Mouse (Mus musculus) intestine, postnatal 0 days (tissue): ENCODE measurements around the gene Pdcd6ip. TPM values are rescaled to one million over a fixed set of nuclear protein-coding genes. Genes with fewer than 3 reads are reported as not detected.

Experiments
- ATAC-seq: fragments of 200-750 bp; cut with Nextera tagmentation; 2 replicates; pipeline ENCODE4 v1.8.0; 2017; ENCODE audit warnings: mild to moderate bottlenecking, moderate TSS enrichment, moderate library complexity
- H3K27ac ChIP-seq: fragments of 300-500 bp; sonication (generic); 2 replicates; pipeline ENCODE4 v1.5.1; 2014; ENCODE audit warnings: mild to moderate bottlenecking, low read depth, low read length, moderate library complexity
- H3K27me3 ChIP-seq: fragments of 300-500 bp; sonication (generic); replicated peaks from 2 replicates; pipeline ENCODE4 v1.6.1; 2014; ENCODE audit warnings: low read length, mixed read lengths; ENCODE audit not compliant: control insufficient read depth, insufficient read depth
- H3K36me3 ChIP-seq: fragments of 300-500 bp; sonication (generic); 2 replicates; pipeline ENCODE4 v1.6.1; 2014; ENCODE audit warnings: mild to moderate bottlenecking, moderate library complexity; ENCODE audit not compliant: control insufficient read depth, insufficient read depth
- H3K4me1 ChIP-seq: fragments of 300-500 bp; sonication (generic); replicated peaks from 2 replicates; pipeline ENCODE4 v1.6.1; 2014; ENCODE audit warnings: antibody characterized with exemption, low read length, mixed read lengths; ENCODE audit not compliant: control insufficient read depth, insufficient read depth
- H3K4me2 ChIP-seq: fragments of 300-500 bp; sonication (generic); replicated peaks from 2 replicates; pipeline ENCODE4 v1.6.1; 2014; ENCODE audit warnings: low read depth, mild to moderate bottlenecking, moderate library complexity
- H3K4me3 ChIP-seq: fragments of 300-500 bp; sonication (generic); 2 replicates; pipeline ENCODE4 v1.5.1; 2014; ENCODE audit warnings: low read depth, low read length
- H3K9ac ChIP-seq: fragments of 300-500 bp; sonication (generic); 2 replicates; pipeline ENCODE4 v1.6.1; 2014; ENCODE audit warnings: mild to moderate bottlenecking, low read depth, low read length
- H3K9me3 ChIP-seq: fragments of 300-500 bp; sonication (generic); 2 replicates; pipeline ENCODE4 v1.6.1; 2016; ENCODE audit warnings: mixed run types; ENCODE audit not compliant: control insufficient read depth
- CTCF ChIP-seq: sonication (generic); IDR thresholded peaks from 2 replicates; pipeline ENCODE4 v1.5.1; 2016; ENCODE audit warnings: low read depth, mild to moderate bottlenecking, control low read depth, antibody characterized with exemption, moderate library complexity
- WGBS: fragments of 180-500 bp; shearing (Covaris S2); extraction: QIAGEN DNeasy Blood & Tissue Kit; methylation state at CpG from one replicate; pipeline ENCODE4 v1.1.7; 2014; 5-methylcytosine and 5-hydroxymethylcytosine counted together
- polyA plus RNA-seq: library from polyadenylated mRNA; unstranded; fragments of >200 nt; fragmentation: Nextera tagmentation; extraction: Ambion mirVana; gene quantifications from 2 replicates; pipeline ENCODE4 v1.2.1, GENCODE M21; 2015

Pdcd6ip gene
- polyA plus RNA-seq, 1 experiment from 2014 or later = 101 TPM

DNA sequence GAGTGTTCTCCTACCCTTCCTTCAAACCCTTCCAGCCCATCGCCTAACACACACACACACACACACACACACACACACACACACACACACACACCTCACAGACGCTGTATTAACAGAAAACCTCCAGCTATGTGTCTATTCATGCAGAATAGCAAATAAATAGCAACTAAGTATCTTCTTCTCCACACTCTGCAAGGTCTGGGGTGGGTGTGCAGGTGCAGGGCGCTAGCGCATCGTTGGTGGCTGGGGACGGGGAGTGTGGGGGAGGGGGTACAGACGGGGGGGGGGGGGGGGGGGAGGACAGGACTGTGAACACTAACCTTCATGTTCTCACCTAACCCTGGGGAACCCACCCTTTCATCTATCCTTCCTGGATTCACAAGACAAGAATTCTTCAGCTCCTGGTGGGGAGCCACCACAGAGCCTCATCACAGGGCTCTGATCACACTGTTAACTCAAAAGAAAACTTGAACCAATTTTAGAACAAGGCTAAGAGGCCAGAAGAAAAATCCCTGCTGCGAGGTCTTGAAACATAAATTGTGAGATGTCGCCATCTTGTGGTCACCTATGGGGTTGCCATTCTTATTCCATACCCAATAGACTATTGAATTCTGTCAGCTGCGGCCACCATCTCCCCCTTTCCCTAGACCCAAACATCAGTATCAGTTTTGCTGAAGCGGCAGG is 62.8 kb downstream of the Pdcd6ip start:
- no peaks in the 10 kb centered on the region for H3K27me3 ChIP-seq
- ATAC-seq = 0 out of 2 replicates have a peak, but pooled peaks have one; percentile 21
- no peaks in the 10 kb centered on the region for H3K4me1 ChIP-seq
- H3K4me2 ChIP-seq = no peak overlapping the region
- no peak overlapping the region for H3K4me3 ChIP-seq
- no peaks in the 10 kb centered on the region for H3K9me3 ChIP-seq
- H3K27ac ChIP-seq = no peak overlapping the region
- H3K9ac ChIP-seq = no peak overlapping the region
- no peaks in the 10 kb centered on the region for H3K36me3 ChIP-seq
- WGBS = 13% methylated on average over 9 of the region's 11 CpGs
- peak; percentile 81 for TF ChIP-seq CTCF

DNA sequence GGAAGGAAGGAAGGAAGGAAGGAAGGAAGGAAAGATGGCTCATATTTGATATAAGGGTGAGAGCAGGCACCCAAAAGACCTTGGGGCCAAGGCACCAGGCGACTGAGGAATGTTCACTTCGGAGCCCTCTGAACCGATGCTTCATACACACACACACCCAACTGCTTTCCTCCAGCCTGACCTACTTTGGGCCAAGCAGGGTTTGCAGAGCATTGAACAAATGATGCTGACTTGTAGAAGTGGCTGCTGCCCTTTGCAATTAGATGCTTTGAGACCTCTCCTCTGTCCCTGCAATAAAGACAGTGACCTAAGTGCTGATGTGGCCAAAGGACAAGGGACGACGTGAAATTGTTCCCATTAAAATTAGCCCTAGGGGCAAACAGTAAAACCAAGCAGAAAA is 63.4 kb downstream of the Pdcd6ip start:
- 65% methylated on average over 5 of the region's 5 CpGs for WGBS
- ATAC-seq = no peak
- no peaks in the 10 kb centered on the region for H3K36me3 ChIP-seq

DNA sequence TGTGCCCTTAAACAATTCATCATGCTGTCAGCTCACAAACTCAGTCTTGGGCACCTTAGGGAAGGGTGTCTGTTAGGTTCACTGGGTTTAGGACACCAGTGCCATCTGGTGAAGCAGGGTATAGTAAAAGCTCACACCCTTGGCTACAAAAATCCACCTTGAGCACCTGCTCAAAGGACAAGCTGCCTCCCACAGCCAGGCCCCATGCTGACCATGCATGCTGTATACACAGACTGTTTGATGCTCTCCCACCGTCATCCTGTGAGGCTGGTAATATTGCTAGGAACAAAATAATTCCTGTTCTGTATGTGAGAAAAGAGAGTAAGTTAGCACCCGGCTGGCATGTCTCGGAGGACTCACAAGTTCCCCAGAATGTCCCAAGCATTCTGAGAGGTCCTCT is 64.0 kb downstream of the Pdcd6ip start:
- 83% methylated on average over 3 of the region's 3 CpGs for WGBS
- TF ChIP-seq CTCF = no peak
- Histone ChIP-seq H3K4me1 (no peaks in the 10 kb centered on the region), H3K9ac (no peak overlapping the region), H3K4me2 (no peak overlapping the region), H3K36me3 (no peaks in the 10 kb centered on the region), H3K4me3 (no peak overlapping the region), H3K27me3 (no peaks in the 10 kb centered on the region), H3K9me3 (no peaks in the 10 kb centered on the region), H3K27ac (no peak overlapping the region)
- no peak for ATAC-seq

More for the DNA sequence above, 63.4 kb downstream of the Pdcd6ip start:
- H3K4me3 ChIP-seq = no peak overlapping the region
- no peak for TF ChIP-seq CTCF
- no peaks in the 10 kb centered on the region for H3K27me3 ChIP-seq
- no peak overlapping the region for H3K9ac ChIP-seq
- H3K4me1 ChIP-seq = no peaks in the 10 kb centered on the region
- H3K4me2 ChIP-seq = no peak overlapping the region
- H3K27ac ChIP-seq = no peak overlapping the region
- H3K9me3 ChIP-seq = no peaks in the 10 kb centered on the region

DNA sequence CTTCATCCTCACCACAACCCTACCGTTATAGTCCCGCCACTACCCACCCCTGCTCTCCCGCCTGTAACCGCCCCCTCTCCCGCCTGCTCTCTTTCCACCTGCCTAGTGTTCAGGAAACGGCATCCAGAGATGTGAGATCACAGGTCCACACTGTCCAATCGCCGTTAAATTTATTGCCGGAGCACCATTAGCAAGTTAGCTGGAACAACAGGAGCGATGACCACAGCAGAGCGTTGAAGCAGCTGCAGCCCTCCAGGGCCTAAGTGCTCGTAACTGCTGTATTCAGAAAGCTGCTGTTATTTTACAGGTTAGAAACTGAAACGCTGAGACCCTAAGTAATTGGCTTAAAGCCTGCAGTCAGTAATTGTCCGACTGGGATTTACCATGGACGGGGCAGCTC is 64.4 kb downstream of the Pdcd6ip start:
- H3K4me2 ChIP-seq = no peak overlapping the region
- ATAC-seq = no peak
- H3K27ac ChIP-seq = no peak overlapping the region
- H3K9me3 ChIP-seq = no peaks in the 10 kb centered on the region
- no peaks in the 10 kb centered on the region for H3K27me3 ChIP-seq
- 80% methylated on average over 15 of the region's 15 CpGs for WGBS
- no peak overlapping the region for H3K4me3 ChIP-seq
- no peaks in the 10 kb centered on the region for H3K36me3 ChIP-seq
- TF ChIP-seq CTCF = no peak
- no peaks in the 10 kb centered on the region for H3K4me1 ChIP-seq
- H3K9ac ChIP-seq = no peak overlapping the region

DNA sequence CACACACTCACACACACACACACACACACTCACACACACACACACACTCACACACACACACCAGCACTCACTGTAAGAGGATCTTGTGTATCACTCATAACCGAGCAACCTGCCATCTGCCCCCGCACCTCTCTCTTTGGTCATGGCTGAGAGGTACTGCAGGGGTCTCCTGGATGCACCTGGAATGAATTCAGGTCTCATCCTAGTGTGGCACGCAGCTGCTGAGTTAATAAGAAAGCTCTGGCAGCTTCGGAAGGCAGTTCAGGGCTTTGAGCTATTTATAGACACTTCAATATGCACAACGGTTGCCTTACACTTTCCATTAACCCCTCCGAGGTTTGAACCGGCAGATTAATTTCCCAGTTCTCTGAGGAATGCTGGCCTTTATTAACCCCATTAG is 73.1 kb downstream of the Pdcd6ip start:
- H3K9me3 ChIP-seq = peaks cover 3% of the 10 kb centered on the region; the same call in 1 of the 2 replicates
- H3K4me1 ChIP-seq = no peaks in the 10 kb centered on the region
- H3K27me3 ChIP-seq = no peaks in the 10 kb centered on the region
- no peaks in the 10 kb centered on the region for H3K36me3 ChIP-seq
- no peak for ATAC-seq
- no peak overlapping the region for H3K4me3 ChIP-seq
- TF ChIP-seq CTCF = no peak
- H3K4me2 ChIP-seq = no peak overlapping the region
- 51% methylated on average over 7 of the region's 7 CpGs for WGBS
- no peak overlapping the region for H3K27ac ChIP-seq
- H3K9ac ChIP-seq = no peak overlapping the region

DNA sequence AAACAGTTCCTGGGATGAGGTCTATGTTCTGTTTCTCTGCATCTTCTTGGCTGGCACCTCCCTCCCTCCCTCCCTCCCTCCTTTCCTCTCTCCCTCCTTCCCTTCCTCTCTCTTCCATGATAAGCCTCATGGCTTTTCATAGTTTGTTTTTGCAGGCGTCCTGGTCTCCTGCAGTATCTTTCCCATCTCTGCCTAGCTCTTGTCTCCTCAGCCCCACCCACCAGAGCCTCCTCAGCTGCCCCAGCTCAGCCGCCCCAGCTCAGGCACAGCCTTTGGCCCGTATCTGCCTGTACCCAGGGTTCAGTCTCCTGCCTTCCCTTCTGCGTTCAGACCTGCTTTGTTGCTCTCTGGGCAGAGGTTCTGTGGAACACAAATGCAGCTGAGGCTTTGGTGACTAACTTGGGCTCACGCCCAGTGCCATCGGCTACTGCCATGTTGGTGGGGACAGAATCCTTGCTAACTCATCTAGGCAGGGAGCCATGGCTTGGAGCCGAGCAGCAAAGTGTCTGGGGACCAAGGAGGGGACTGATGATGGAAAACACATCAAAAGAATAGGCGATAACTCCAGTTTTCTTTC is 74.8 kb downstream of the Pdcd6ip start:
- TF ChIP-seq CTCF = no peak
- 64% methylated on average over 8 of the region's 8 CpGs for WGBS
- H3K9me3 ChIP-seq = peaks cover 3% of the 10 kb centered on the region; the same call in 1 of the 2 replicates

More for the DNA sequence above, 74.8 kb downstream of the Pdcd6ip start:
- H3K36me3 ChIP-seq = no peaks in the 10 kb centered on the region
- no peaks in the 10 kb centered on the region for H3K4me1 ChIP-seq
- H3K4me2 ChIP-seq = no peak overlapping the region
- no peak overlapping the region for H3K4me3 ChIP-seq
- H3K9ac ChIP-seq = no peak overlapping the region
- no peak overlapping the region for H3K27ac ChIP-seq
- no peaks in the 10 kb centered on the region for H3K27me3 ChIP-seq
- no peak for ATAC-seq
